Mouse (Mus musculus) megakaryocyte, embryonic 14.5 days (primary cell): Measurements from ENCODE around the gene Hgd.

Experiments used
- FLI1 ChIP-seq: IDR thresholded peaks from 2 replicates; pipeline ENCODE4 v1.6.1; 2012; ENCODE audit warnings: low read length, inconsistent platforms, mixed read lengths
- GATA1 ChIP-seq: IDR thresholded peaks from 3 replicates; pipeline ENCODE4 v1.6.1; 2012; ENCODE audit warnings: mixed read lengths, low read length, inconsistent platforms, borderline replicate concordance

- TF ChIP-seq GATA1 = no peak
- no peak for TF ChIP-seq FLI1
Observed at GRCm38 (mm10) chr16:37612013-37612412, 32.1 kb downstream of the Hgd start.
